Mouse (Mus musculus): ENCODE measurements around the gene Prkag2. TPM values are rescaled to one million over a fixed set of nuclear protein-coding genes. Genes with fewer than 3 reads are reported as not detected.

Prkag2 gene
- polyA plus RNA-seq, 1 experiment: 13.7 TPM

DNA sequence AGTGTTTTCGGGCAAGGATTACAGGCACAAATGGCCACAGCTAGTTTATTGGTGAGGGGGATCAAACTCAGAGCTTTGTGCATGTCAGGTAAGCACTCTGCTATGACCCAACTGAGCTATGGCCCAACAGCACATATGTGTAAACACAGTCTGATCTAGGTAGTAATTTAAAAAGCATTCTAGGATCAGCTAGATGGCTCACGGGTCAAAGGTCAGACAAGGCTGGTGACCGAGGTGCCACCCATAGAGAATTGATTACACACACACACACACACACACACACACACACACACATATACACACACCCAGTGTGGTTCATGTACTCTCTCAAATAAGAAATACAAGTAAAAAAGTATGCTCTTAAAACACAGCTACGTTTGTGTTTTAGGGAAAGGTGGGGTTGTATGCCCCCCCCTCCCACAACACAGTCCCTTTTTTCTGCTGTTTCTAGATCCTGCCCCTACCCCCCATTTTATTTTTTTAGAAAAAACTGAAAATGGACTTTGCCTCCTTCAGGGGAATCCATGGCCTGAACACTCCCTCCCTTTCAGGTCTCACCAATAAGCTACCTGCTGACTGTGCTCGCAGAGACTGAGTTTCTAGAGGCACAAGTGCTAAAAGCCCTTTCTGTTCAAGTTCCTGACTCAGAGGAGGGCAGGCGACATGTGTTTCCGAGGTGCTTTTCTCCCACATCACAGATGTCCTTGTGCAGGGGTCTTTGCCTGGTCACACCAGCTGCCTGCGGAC, 169.4 kb downstream of the Prkag2 start:
- no peak overlapping the region for H3K27ac ChIP-seq (ENCODE audit: control insufficient read depth, insufficient read depth, low read depth, low read length, poor library complexity)
- H3K4me3 ChIP-seq (replicated peaks; ENCODE audit: control insufficient read depth, low read depth, low read length): no peak overlapping the region
- WGBS: 87% methylated on average over 8 of the region's 8 CpGs
- no peak for TF ChIP-seq POLR2A (IDR thresholded peaks at IDR 0.05; ENCODE audit: borderline replicate concordance, control insufficient read depth, low read depth, low read length)
- TF ChIP-seq CTCF (IDR thresholded peaks at IDR 0.05; ENCODE audit: control insufficient read depth, insufficient read depth, low read length): no peak
- no peaks in the 10 kb centered on the region; the same call in 1 of the 2 replicates for H3K4me1 ChIP-seq (ENCODE audit: control insufficient read depth, insufficient read depth, low read length)

DNA sequence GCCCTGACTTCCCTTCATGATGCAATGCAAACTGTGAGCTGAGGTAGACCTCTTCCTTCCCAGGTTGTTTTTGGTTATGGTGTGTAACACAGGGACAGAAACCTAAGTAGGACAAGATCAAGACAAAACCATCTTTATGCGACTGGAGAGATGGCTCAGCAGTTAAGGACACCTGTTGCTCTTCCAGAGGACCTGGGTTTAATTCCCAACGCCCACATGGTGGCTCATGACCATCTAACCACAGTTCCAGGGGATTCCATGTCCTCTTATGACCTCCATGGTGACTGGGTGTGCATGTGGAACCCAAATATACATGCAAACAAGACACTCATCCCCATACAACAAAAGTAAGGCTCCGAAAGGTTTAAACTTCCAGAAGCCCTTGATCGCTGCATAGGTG, 171.6 kb downstream of the Prkag2 start:
- Histone ChIP-seq H3K4me1 (ENCODE audit: control insufficient read depth, insufficient read depth, low read length) (peaks cover 3% of the 10 kb centered on the region; the same call in 1 of the 2 replicates), H3K27ac (ENCODE audit: control insufficient read depth, insufficient read depth, low read depth, low read length, poor library complexity) (no peak overlapping the region), H3K4me3 (replicated peaks; ENCODE audit: control insufficient read depth, low read depth, low read length) (no peak overlapping the region)
- no peak for TF ChIP-seq POLR2A (IDR thresholded peaks at IDR 0.05; ENCODE audit: borderline replicate concordance, control insufficient read depth, low read depth, low read length)
- 75% methylated on average over 4 of the region's 4 CpGs for WGBS

DNA sequence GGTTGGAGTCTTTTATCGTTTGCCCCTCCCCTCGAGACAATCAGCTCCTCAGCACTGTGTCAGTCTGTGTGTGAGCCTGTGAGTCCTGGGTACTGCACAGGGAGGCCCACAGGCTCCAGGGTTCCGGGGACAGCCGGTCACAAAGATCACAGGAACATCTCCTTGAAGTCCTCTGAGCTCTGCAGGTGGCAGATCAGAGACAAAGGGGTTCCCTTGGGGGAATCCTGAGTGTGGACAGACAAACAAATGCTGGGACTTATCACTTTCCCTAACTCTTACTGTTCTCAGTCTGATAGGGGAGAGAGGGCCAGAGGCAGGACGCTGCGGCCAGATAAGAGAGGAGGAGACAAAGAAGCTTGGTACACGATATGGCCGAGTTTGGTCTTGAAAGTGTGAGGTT, 172.7 kb downstream of the Prkag2 start:
- TF ChIP-seq POLR2A (IDR thresholded peaks at IDR 0.05; ENCODE audit: borderline replicate concordance, control insufficient read depth, low read depth, low read length): no peak
- TF ChIP-seq CTCF (IDR thresholded peaks at IDR 0.05; ENCODE audit: control insufficient read depth, insufficient read depth, low read length): no peak
- 46% methylated on average over 8 of the region's 8 CpGs for WGBS

DNA sequence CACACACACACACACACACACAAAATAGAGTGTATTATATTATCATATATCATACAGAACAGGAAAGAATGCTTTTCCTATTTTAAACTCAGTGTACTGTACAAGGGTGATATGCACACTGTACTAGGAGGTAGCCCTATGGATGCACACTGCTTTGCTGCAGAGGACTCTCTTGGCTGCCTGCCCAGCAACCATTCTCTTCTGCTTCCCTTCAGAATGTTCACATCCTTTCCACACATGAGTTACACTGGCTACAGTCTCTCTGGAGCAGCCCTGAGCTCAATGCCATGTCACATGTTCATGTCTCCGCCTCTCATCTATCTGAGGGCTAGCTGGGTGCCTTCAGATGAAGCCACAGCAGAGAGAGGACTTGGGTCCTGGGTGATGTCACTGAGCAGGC, 181.3 kb downstream of the Prkag2 start:
- no peak for TF ChIP-seq POLR2A (IDR thresholded peaks at IDR 0.05; ENCODE audit: borderline replicate concordance, control insufficient read depth, low read depth, low read length)
- no peak for TF ChIP-seq CTCF (IDR thresholded peaks at IDR 0.05; ENCODE audit: control insufficient read depth, insufficient read depth, low read length)
- Histone ChIP-seq H3K27ac (ENCODE audit: control insufficient read depth, insufficient read depth, low read depth, low read length, poor library complexity) (no peak overlapping the region), H3K4me3 (replicated peaks; ENCODE audit: control insufficient read depth, low read depth, low read length) (no peak overlapping the region), H3K4me1 (ENCODE audit: control insufficient read depth, insufficient read depth, low read length) (peaks cover 1% of the 10 kb centered on the region; the same call in 1 of the 2 replicates)
- 83% methylated on average over 1 of the region's 1 CpGs for WGBS

More for the DNA sequence above, 172.7 kb downstream of the Prkag2 start:
- no peak overlapping the region for H3K27ac ChIP-seq (ENCODE audit: control insufficient read depth, insufficient read depth, low read depth, low read length, poor library complexity)
- peaks cover 3% of the 10 kb centered on the region; the same call in 1 of the 2 replicates for H3K4me1 ChIP-seq (ENCODE audit: control insufficient read depth, insufficient read depth, low read length)
- H3K4me3 ChIP-seq (replicated peaks; ENCODE audit: control insufficient read depth, low read depth, low read length): no peak overlapping the region

DNA sequence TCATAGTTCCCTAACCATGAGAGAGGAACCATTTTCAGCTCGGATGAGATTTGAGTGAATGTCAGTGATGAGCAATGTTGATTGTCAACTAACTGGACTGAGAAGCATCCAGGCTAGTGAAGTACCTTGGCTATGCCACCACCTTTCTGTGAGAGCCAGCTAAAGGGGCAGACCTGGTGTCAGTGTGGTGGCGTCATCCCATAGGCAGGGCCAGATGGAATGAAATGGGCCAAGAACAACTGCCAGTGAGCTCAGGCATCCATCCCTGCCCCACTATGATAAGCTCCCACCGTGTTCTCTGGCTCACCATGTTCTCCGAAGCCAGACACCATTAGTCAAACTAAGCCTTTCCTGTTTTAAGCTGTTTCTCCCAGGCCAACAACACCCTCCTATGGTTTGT, 183.9 kb downstream of the Prkag2 start:
- TF ChIP-seq CTCF (IDR thresholded peaks at IDR 0.05; ENCODE audit: control insufficient read depth, insufficient read depth, low read length): no peak
- no peak for TF ChIP-seq POLR2A (IDR thresholded peaks at IDR 0.05; ENCODE audit: borderline replicate concordance, control insufficient read depth, low read depth, low read length)
- no peak overlapping the region for H3K27ac ChIP-seq (ENCODE audit: control insufficient read depth, insufficient read depth, low read depth, low read length, poor library complexity)
- no peak overlapping the region for H3K4me3 ChIP-seq (replicated peaks; ENCODE audit: control insufficient read depth, low read depth, low read length)
- peaks cover 1% of the 10 kb centered on the region; the same call in 1 of the 2 replicates for H3K4me1 ChIP-seq (ENCODE audit: control insufficient read depth, insufficient read depth, low read length)
- 82% methylated on average over 4 of the region's 4 CpGs for WGBS

DNA sequence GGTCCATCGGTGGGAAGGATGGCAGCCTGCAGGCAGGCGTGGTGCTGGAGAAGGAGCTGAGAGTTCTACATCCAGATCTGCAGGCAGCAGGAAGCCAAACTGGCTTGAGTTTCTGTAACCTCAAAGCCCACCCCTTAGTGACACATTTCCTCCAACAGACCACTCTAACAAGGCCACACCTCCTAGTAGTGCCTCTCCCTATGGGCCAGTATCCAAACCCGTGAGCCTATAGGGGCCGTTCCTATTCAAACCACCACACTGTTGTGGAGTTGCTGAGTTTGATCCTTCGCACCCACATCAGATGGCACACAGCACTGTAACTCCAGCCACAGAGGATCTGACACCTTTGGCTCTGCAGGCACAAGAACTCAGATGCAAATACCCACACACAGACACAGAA, 185.3 kb downstream of the Prkag2 start:
- 21% methylated on average over 5 of the region's 5 CpGs for WGBS
- H3K4me3 ChIP-seq (replicated peaks; ENCODE audit: control insufficient read depth, low read depth, low read length): no peak overlapping the region
- no peak overlapping the region for H3K27ac ChIP-seq (ENCODE audit: control insufficient read depth, insufficient read depth, low read depth, low read length, poor library complexity)
- no peak for TF ChIP-seq CTCF (IDR thresholded peaks at IDR 0.05; ENCODE audit: control insufficient read depth, insufficient read depth, low read length)
- no peak for TF ChIP-seq POLR2A (IDR thresholded peaks at IDR 0.05; ENCODE audit: borderline replicate concordance, control insufficient read depth, low read depth, low read length)
- H3K4me1 ChIP-seq (ENCODE audit: control insufficient read depth, insufficient read depth, low read length): peaks cover 1% of the 10 kb centered on the region; the same call in 1 of the 2 replicates

DNA sequence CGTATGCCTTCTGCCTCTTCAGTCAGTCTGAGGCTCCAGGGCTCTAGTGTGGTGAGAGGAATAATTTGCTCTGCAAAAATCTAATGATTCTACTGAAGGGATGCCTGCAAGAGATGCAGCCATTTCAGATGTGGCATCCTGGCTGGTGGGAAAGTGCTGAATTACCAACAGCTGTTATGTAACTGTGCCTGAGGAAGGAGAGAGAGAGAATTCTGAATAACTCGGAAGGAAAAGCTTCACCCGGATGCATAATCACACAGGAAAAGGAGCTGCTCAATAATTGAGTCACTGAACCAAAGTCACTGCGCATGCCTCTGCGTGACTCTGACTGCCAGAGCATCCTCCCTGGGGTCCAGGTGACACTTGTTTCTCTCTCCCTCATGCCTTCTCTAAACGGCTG, 186.8 kb downstream of the Prkag2 start:
- Histone ChIP-seq H3K4me3 (replicated peaks; ENCODE audit: control insufficient read depth, low read depth, low read length) (no peak overlapping the region), H3K4me1 (ENCODE audit: control insufficient read depth, insufficient read depth, low read length) (peaks cover 1% of the 10 kb centered on the region; the same call in 1 of the 2 replicates), H3K27ac (ENCODE audit: control insufficient read depth, insufficient read depth, low read depth, low read length, poor library complexity) (no peak overlapping the region)
- 68% methylated on average over 6 of the region's 6 CpGs for WGBS
- TF ChIP-seq CTCF (IDR thresholded peaks at IDR 0.05; ENCODE audit: control insufficient read depth, insufficient read depth, low read length) (no peak), POLR2A (IDR thresholded peaks at IDR 0.05; ENCODE audit: borderline replicate concordance, control insufficient read depth, low read depth, low read length) (no peak)

DNA sequence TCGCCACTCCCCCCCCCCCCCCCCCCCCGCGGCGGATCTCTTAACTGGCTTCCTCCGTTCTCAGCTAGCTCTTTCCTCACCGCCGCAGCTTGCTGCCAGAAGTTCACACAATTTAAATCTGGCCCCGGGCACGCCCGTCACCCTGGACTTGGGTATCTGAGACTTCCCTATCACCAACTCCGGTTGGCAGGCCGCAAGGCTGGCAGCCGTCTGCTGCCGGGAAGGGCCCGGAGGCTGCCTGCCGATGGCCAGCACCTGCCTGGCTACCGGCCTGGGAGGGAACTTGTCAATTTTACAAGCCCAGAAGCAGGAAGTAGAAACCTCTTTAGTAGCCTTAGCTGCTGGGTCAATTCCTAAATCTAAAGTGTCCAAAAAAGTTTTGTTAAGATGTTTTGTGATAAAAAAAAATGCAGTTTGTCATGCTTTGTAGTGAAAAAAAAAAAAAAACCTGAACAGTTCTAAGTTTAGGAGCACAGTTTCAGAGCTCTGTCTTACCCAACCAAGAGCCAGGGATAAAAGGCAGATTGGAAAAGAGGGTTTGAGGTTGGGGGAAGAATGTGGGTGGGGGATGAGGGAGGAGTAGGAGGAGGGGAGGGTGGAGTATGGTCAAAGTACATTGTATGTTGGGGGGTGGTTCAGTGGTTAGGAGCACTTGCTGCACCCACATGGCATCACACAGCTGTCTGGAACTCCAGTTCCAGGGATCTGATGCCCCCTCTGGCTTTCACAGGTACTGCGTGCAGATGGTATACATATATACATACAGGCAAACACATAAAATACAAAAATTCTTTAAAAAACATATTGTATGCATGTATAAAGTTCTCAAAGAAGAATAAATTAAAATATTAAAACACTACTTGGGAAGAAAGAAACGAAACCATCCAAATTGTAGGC, 191.4 kb downstream of the Prkag2 start:
- peak overlapping the region; percentile 69 for H3K4me3 ChIP-seq (replicated peaks; ENCODE audit: control insufficient read depth, low read depth, low read length)
- H3K27ac ChIP-seq (ENCODE audit: control insufficient read depth, insufficient read depth, low read depth, low read length, poor library complexity): peak overlapping the region; percentile 99
- peak; percentile 50; the same call in 1 of the 2 replicates for TF ChIP-seq CTCF (IDR thresholded peaks at IDR 0.05; ENCODE audit: control insufficient read depth, insufficient read depth, low read length)
- peak; percentile 46; the same call in 1 of the 2 replicates for TF ChIP-seq POLR2A (IDR thresholded peaks at IDR 0.05; ENCODE audit: borderline replicate concordance, control insufficient read depth, low read depth, low read length)
- WGBS: 11% methylated on average over 18 of the region's 19 CpGs
- no peaks in the 10 kb centered on the region; the same call in 1 of the 2 replicates for H3K4me1 ChIP-seq (ENCODE audit: control insufficient read depth, insufficient read depth, low read length)

Measured in bone marrow, adult 2 months (tissue).